Mouse (Mus musculus) urinary bladder, adult 18-20 months (tissue): Measurements from ENCODE around the gene Ddr2.

ENCODE experiments used
- DNase-seq, 2 experiments: peaks; one replicate each; pipeline ENCODE4 v3.0.0; 2022; ENCODE audit warnings: low spot score in 2 of 2, mixed read lengths in 2 of 2

Gene Ddr2

GRCm38 (mm10) chr1:170110516-170111332 lies at the start of gene Ddr2:
TSS of gene Ddr2 (minus strand) at chr1:170110762.
- peak; percentile 12 to 63 for DNase-seq

GRCm38 (mm10) chr1:170159707-170160106 lies 49.1 kb upstream of the Ddr2 start:
- no peak for DNase-seq

GRCm38 (mm10) chr1:170155761-170156160 lies 45.2 kb upstream of the Ddr2 start:
- DNase-seq: no peak

GRCm38 (mm10) chr1:170155298-170155697 lies 44.7 kb upstream of the Ddr2 start:
- no peak for DNase-seq

- no peak for DNase-seq
These were observed 43.4 kb upstream of the Ddr2 start for GRCm38 (mm10) chr1:170153986-170154385.

- no peak for DNase-seq
These were observed 42.0 kb upstream of the Ddr2 start for GRCm38 (mm10) chr1:170152552-170152951.

- no peak for DNase-seq
These were observed 40.3 kb upstream of the Ddr2 start for GRCm38 (mm10) chr1:170150870-170151269.

GRCm38 (mm10) chr1:170149756-170150155 lies 39.2 kb upstream of the Ddr2 start:
- DNase-seq: no peak

- no peak for DNase-seq
These were observed 38.0 kb upstream of the Ddr2 start for GRCm38 (mm10) chr1:170148536-170148935.

GRCm38 (mm10) chr1:170147651-170148448 lies 37.3 kb upstream of the Ddr2 start:
- peak; percentile 39 to 49 for DNase-seq

- DNase-seq: no peak
These were observed 35.0 kb upstream of the Ddr2 start for GRCm38 (mm10) chr1:170145606-170146005.

GRCm38 (mm10) chr1:170142256-170142871 lies 31.8 kb upstream of the Ddr2 start:
- no peak for DNase-seq

GRCm38 (mm10) chr1:170141626-170142025 lies 31.1 kb upstream of the Ddr2 start:
- no peak for DNase-seq

- peak; percentile 43 to 72 for DNase-seq
These were observed 25.9 kb upstream of the Ddr2 start for GRCm38 (mm10) chr1:170136351-170137009.

GRCm38 (mm10) chr1:170134264-170134663 lies 23.7 kb upstream of the Ddr2 start:
- DNase-seq: no peak

GRCm38 (mm10) chr1:170130962-170131361 lies 20.4 kb upstream of the Ddr2 start:
- no peak for DNase-seq

- no peak for DNase-seq
These were observed 14.1 kb upstream of the Ddr2 start for GRCm38 (mm10) chr1:170124644-170125043.

- no peak for DNase-seq
These were observed 3.1 kb upstream of the Ddr2 start for GRCm38 (mm10) chr1:170113616-170114015.

GRCm38 (mm10) chr1:170112261-170112660 lies 1.7 kb upstream of the Ddr2 start:
- DNase-seq: no peak

GRCm38 (mm10) chr1:170111651-170112226 lies 1.2 kb upstream of the Ddr2 start:
- DNase-seq: no peak

GRCm38 (mm10) chr1:170109776-170110515 lies 616 bp downstream of the Ddr2 start:
- peak; percentile 9 to 42 for DNase-seq
